25 mouse cellular contexts compared by ENCODE assay signal in the genomic region with DNA sequence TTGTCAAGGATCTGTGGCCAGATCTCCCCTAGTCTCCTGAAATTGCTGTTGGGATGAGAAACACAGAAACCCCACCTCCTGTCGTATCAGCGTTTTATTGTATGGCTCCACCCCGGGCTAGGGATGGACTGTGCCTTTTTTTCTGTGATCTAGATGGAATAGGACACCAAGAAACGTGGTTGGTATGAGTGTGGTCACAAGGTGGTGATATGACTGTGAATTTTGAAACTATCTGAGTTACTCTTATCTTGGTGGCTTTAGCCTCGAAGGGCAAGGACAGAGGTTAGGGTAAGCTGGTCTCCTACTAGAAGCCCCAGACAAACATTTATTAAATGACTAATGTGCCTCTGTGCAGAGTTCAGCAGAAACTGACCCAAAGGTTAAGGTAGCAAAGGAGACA. TPM values are rescaled to one million over a fixed set of nuclear protein-coding genes. Genes with fewer than 3 reads are reported as not detected.
"Had no signal": no experiment of that assay in that cellular context is flagged by ENCODE, and none has a peak within 500 bp of the region (broad histone marks: within the 10 kb centered on the region; RNA-seq: fewer than 3 reads in every experiment).

No protein-coding gene starts in this region.

- H3K27me3 ChIP-seq: lung, embryonic 15.5 days; midbrain, embryonic 13.5 days; midbrain, embryonic 15.5 days; neural tube, embryonic 12.5 days had no signal

- H3K27ac ChIP-seq: lung, embryonic 15.5 days; midbrain, embryonic 13.5 days; midbrain, embryonic 15.5 days; neural tube, embryonic 12.5 days had no signal

- H3K4me3 ChIP-seq: lung, embryonic 15.5 days; megakaryocyte, embryonic 14.5 days; midbrain, embryonic 13.5 days; midbrain, embryonic 15.5 days; neural tube, embryonic 12.5 days had no signal

- ATAC-seq: liver, postnatal 0 days; lung, postnatal 0 days; midbrain, embryonic 13.5 days; midbrain, embryonic 15.5 days had no signal

- H3K4me1 ChIP-seq: lung, embryonic 15.5 days; midbrain, embryonic 13.5 days; midbrain, embryonic 15.5 days; neural tube, embryonic 12.5 days had no signal

- H3K4me2 ChIP-seq: lung, embryonic 15.5 days; midbrain, embryonic 11.5 days; midbrain, embryonic 13.5 days; midbrain, embryonic 15.5 days; neural tube, embryonic 12.5 days had no signal

- DNase-seq: liver, postnatal 0 days; lung, adult 2 months; lung, postnatal 14 days; lung, postnatal 36 days; right cerebral cortex, postnatal 14 days; right cerebral cortex, postnatal 4 days; spleen, adult 18-20 months; thymus, adult 2 months; thymus, postnatal 25 days; thymus, postnatal 4 days had no signal

- H3K9me3 ChIP-seq: lung, embryonic 15.5 days; megakaryocyte, embryonic 14.5 days; midbrain, embryonic 13.5 days; midbrain, embryonic 15.5 days; neural tube, embryonic 12.5 days had no signal

- H3K36me3 ChIP-seq: lung, embryonic 15.5 days; midbrain, embryonic 13.5 days; midbrain, embryonic 15.5 days; neural tube, embryonic 12.5 days had no signal

- H3K9ac ChIP-seq: liver, postnatal 0 days; lung, embryonic 15.5 days; midbrain, embryonic 13.5 days; midbrain, embryonic 15.5 days; neural tube, embryonic 12.5 days had no signal

RNA-seq across cellular contexts. Expression of a gene that starts 5.5 kb away (rescaled TPM):
- polyA plus RNA-seq: liver, postnatal 0 days; lung, adult 2 months; lung, embryonic 15.5 days; macrophage; midbrain, embryonic 11.5 days; midbrain, embryonic 13.5 days; midbrain, embryonic 15.5 days; midbrain, postnatal 0 days; neural tube, embryonic 12.5 days; neural tube, embryonic 14.5 days; small intestine, adult 2 months; stomach, embryonic 14.5 days; testis, adult 2 months; thymus, adult 2 months; urinary bladder, adult 2 months had no signal

RNA-seq across cellular contexts. Expression of a gene that starts 6.1 kb away (rescaled TPM):
- polyA plus RNA-seq: liver, postnatal 0 days; lung, adult 2 months; lung, embryonic 15.5 days; lung, postnatal 0 days; macrophage; midbrain, embryonic 11.5 days; midbrain, embryonic 13.5 days; midbrain, embryonic 15.5 days; midbrain, postnatal 0 days; neural tube, embryonic 12.5 days; neural tube, embryonic 14.5 days; small intestine, adult 2 months; stomach, embryonic 14.5 days; stomach, embryonic 16.5 days; testis, adult 2 months; thymus, adult 2 months had no signal

RNA-seq across cellular contexts. Expression of a gene that starts 8.0 kb away (rescaled TPM):
- polyA plus RNA-seq: neural tube, embryonic 14.5 days had no signal

RNA-seq across cellular contexts. Expression of a gene that starts 12.8 kb away (rescaled TPM):
- polyA plus RNA-seq: liver, postnatal 0 days; lung, adult 2 months; lung, embryonic 15.5 days; lung, postnatal 0 days; macrophage; midbrain, embryonic 11.5 days; midbrain, embryonic 13.5 days; midbrain, embryonic 15.5 days; neural tube, embryonic 12.5 days; neural tube, embryonic 14.5 days; small intestine, adult 2 months; testis, adult 2 months; thymus, adult 2 months had no signal
